Mouse (Mus musculus): ENCODE results near the gene Dgkd.

DNA sequence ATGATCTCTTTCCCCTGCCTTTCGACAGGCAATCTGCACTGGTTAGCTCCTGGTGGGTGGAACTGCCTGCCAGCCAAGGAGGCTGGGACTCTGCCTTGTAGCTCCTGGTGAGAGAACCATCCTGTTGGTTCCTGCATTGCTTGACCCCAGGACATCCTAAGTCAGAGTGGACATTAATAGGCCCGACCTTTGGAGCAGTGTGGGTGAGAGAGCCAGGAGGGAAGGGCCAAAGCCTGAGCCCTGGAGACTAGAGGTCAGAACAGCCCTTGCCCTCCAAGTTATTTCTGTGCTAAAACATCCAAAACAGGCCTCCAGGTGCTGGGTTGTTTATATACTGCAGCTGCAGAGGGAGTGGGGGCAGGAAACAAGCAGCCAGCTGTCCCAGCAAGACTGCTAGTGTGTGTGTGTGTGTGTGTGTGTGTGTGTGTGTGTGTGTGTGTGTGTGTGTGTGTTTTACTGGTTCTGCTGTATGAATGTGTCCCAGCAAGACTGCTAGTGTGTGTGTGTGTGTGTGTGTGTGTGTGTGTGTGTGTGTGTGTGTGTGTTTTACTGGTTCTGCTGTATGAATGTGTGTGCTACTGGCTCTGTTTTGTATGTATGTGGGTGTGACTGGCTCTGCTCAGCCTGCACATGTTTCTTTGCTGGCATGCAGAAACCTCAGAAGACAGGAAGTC is 6.1 kb upstream of the Dgkd start:
- no peak for TF ChIP-seq CTCF (IDR thresholded peaks at IDR 0.05; ENCODE audit: low read depth)
- TF ChIP-seq EP300 (IDR thresholded peaks at IDR 0.05; ENCODE audit: low read depth), result peak; percentile 39; the same call in 1 of the 2 replicates

Measured in liver, postnatal 0 days (tissue).